ENCODE assay signal across 8 mouse cellular contexts in the genomic region with DNA sequence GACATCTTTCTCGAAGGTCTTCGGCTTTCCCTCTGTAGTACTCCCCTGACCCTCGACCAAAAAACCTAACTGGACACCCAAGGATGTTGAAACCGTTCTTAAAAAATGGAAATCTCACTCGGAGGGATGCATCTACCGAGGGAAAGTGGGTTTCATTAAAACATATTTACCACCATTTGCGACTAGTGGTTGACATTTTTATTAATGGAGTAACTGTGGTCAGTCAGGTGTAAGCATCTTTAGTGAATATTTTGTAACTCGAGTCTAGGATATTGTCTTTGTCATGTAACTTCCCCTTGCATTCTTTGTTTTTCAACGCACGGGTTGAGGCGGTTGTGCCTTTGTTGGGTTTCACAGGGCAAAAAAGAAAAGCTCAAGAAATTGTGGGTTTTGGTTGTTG. TPM values are rescaled to one million over a fixed set of nuclear protein-coding genes. Genes with fewer than 3 reads are reported as not detected.
A peak's percentile ranks its signal among the peaks of the same experiment; 100 is the strongest.
DNase-seq lines count a peak whose midpoint lies in the region; ATAC-seq lines count a peak whose summit lies in the region.

No protein-coding gene starts in this region.

- H3K4me3 ChIP-seq in kidney, embryonic 16.5 days (ENCODE audit: low read length) = peak overlapping the region; percentile 93
- H3K4me3 ChIP-seq in heart, embryonic 15.5 days = peak overlapping the region; percentile 94
- peak overlapping the region; percentile 86 for H3K4me3 ChIP-seq in midbrain, embryonic 10.5 days

- H3K27ac ChIP-seq in kidney, embryonic 16.5 days (ENCODE audit: low read length) = peak overlapping the region; percentile 100
- peak overlapping the region; percentile 100 for H3K27ac ChIP-seq in heart, embryonic 15.5 days
- peak overlapping the region; percentile 100 for H3K27ac ChIP-seq in midbrain, embryonic 10.5 days (replicated peaks)

- H3K4me1 ChIP-seq in kidney, embryonic 16.5 days (ENCODE audit: insufficient read depth, low read length) = peaks cover 14% of the 10 kb centered on the region
- peaks cover 18% of the 10 kb centered on the region for H3K4me1 ChIP-seq in heart, embryonic 15.5 days (replicated peaks)
- H3K4me1 ChIP-seq in midbrain, embryonic 10.5 days = peaks cover 26% of the 10 kb centered on the region

- peak overlapping the region; percentile 99 for H3K9ac ChIP-seq in kidney, embryonic 16.5 days (replicated peaks; ENCODE audit: low read length)
- peak overlapping the region; percentile 91 for H3K9ac ChIP-seq in heart, embryonic 15.5 days

- peak overlapping the region; percentile 67 for H3K4me2 ChIP-seq in kidney, embryonic 16.5 days (replicated peaks; ENCODE audit: low read depth, low read length)
- peak overlapping the region; percentile 66 for H3K4me2 ChIP-seq in heart, embryonic 15.5 days

- H3K36me3 ChIP-seq in kidney, embryonic 16.5 days (ENCODE audit: insufficient read depth, low read length) = 0 out of 2 replicates have a peak, but pooled peaks cover 7% of the 10 kb centered on the region
- no peaks in the 10 kb centered on the region; the same call in 1 of the 2 replicates for H3K36me3 ChIP-seq in heart, embryonic 15.5 days
- peaks cover 37% of the 10 kb centered on the region for H3K36me3 ChIP-seq in midbrain, embryonic 10.5 days

- no peak for ATAC-seq in kidney, embryonic 16.5 days (ENCODE audit: low FRiP score, low TSS enrichment)
- ATAC-seq in heart, embryonic 15.5 days (replicated peaks; ENCODE audit: insufficient number of reproducible peaks, insufficient read depth, low FRiP score, low read depth) = no peak

- DNase-seq in kidney, adult 11 months = no peak
- peak; percentile 41 for DNase-seq in NIH3T3 (ENCODE audit: low read depth)
- DNase-seq in midbrain, embryonic 10.5 days (ENCODE audit: low spot score) = no peak
- DNase-seq in layer of hippocampus, postnatal 14 days (ENCODE audit: low spot score in 2 of 2) = no peak
- no peak for DNase-seq in cerebellum, adult 11 months
- no peak for DNase-seq in frontal cortex, postnatal 36 days (ENCODE audit: low spot score in 2 of 2)

- no peaks in the 10 kb centered on the region for H3K27me3 ChIP-seq in kidney, embryonic 16.5 days (ENCODE audit: insufficient read depth, low read length)
- no peaks in the 10 kb centered on the region for H3K27me3 ChIP-seq in heart, embryonic 15.5 days
- H3K27me3 ChIP-seq in midbrain, embryonic 10.5 days (ENCODE audit: low read depth, poor library complexity, severe bottlenecking) = no peaks in the 10 kb centered on the region

- under 1% methylated on average over 11 of the region's 11 CpGs for WGBS in kidney, embryonic 16.5 days
- 1% methylated on average over 11 of the region's 11 CpGs for WGBS in heart, embryonic 15.5 days
- 1% methylated on average over 11 of the region's 11 CpGs for WGBS in midbrain, embryonic 10.5 days

- no peaks in the 10 kb centered on the region for H3K9me3 ChIP-seq in kidney, embryonic 16.5 days (ENCODE audit: low read length)
- no peaks in the 10 kb centered on the region for H3K9me3 ChIP-seq in heart, embryonic 15.5 days (replicated peaks)
- H3K9me3 ChIP-seq in midbrain, embryonic 10.5 days (replicated peaks) = no peaks in the 10 kb centered on the region

RNA-seq across cellular contexts. Expression of a gene that starts 1.0 kb away (rescaled TPM):
- polyA plus RNA-seq in kidney, embryonic 16.5 days (2015; fragmentation: Nextera tagmentation; extraction: Ambion mirVana) = 187 and 221 TPM in 2 replicates
- polyA plus RNA-seq in heart, embryonic 15.5 days (2015; fragmentation: Nextera tagmentation; extraction: Ambion mirVana) = 109 and 119 TPM in 2 replicates
- 221 and 253 TPM in 2 replicates for polyA plus RNA-seq in midbrain, embryonic 10.5 days (2016; fragmentation: Nextera tagmentation; extraction: Ambion mirVana)
- total RNA-seq in layer of hippocampus, postnatal 14 days (2021) = 100 to 1,000 TPM; 135 to 147 TPM

RNA-seq across cellular contexts. Expression of a gene that starts 8.0 kb away (rescaled TPM):
- polyA plus RNA-seq in kidney, embryonic 16.5 days (2015; fragmentation: Nextera tagmentation; extraction: Ambion mirVana) = 113 and 119 TPM in 2 replicates
- 49.8 and 54.7 TPM in 2 replicates for polyA plus RNA-seq in heart, embryonic 15.5 days (2015; fragmentation: Nextera tagmentation; extraction: Ambion mirVana)
- polyA plus RNA-seq in midbrain, embryonic 10.5 days (2016; fragmentation: Nextera tagmentation; extraction: Ambion mirVana) = 87.9 and 110 TPM in 2 replicates
- total RNA-seq in layer of hippocampus, postnatal 14 days (2021) = 100 to 1,000 TPM; 113 to 130 TPM

RNA-seq across cellular contexts. Expression of a gene that starts 21.5 kb away (rescaled TPM):
- polyA plus RNA-seq in kidney, embryonic 16.5 days (2015; fragmentation: Nextera tagmentation; extraction: Ambion mirVana) = 0.80 TPM in 1 of 2 replicates, not detected in the other
- 1.1 TPM in 1 of 2 replicates, not detected in the other for polyA plus RNA-seq in heart, embryonic 15.5 days (2015; fragmentation: Nextera tagmentation; extraction: Ambion mirVana)
- 0.63 and 0.89 TPM in 2 replicates for polyA plus RNA-seq in midbrain, embryonic 10.5 days (2016; fragmentation: Nextera tagmentation; extraction: Ambion mirVana)
- total RNA-seq in layer of hippocampus, postnatal 14 days (2021) = under 1 TPM in 1 of 2 experiments, not detected in 1; 0.90 TPM

RNA-seq across cellular contexts. Expression of a gene that starts 33.2 kb away (rescaled TPM):
- polyA plus RNA-seq in kidney, embryonic 16.5 days (2015; fragmentation: Nextera tagmentation; extraction: Ambion mirVana) = 22.0 and 28.4 TPM in 2 replicates
- polyA plus RNA-seq in heart, embryonic 15.5 days (2015; fragmentation: Nextera tagmentation; extraction: Ambion mirVana) = 15.1 and 17.3 TPM in 2 replicates
- polyA plus RNA-seq in midbrain, embryonic 10.5 days (2016; fragmentation: Nextera tagmentation; extraction: Ambion mirVana) = 22.8 and 24.8 TPM in 2 replicates
- 10 to 100 TPM; 16.8 to 17.1 TPM for total RNA-seq in layer of hippocampus, postnatal 14 days (2021)

RNA-seq across cellular contexts. Expression of a gene that starts 33.9 kb away (rescaled TPM):
- 575 and 578 TPM in 2 replicates for polyA plus RNA-seq in kidney, embryonic 16.5 days (2015; fragmentation: Nextera tagmentation; extraction: Ambion mirVana)
- 261 and 274 TPM in 2 replicates for polyA plus RNA-seq in heart, embryonic 15.5 days (2015; fragmentation: Nextera tagmentation; extraction: Ambion mirVana)
- polyA plus RNA-seq in midbrain, embryonic 10.5 days (2016; fragmentation: Nextera tagmentation; extraction: Ambion mirVana) = 799 and 889 TPM in 2 replicates
- 10 to 100 TPM; 77.9 to 92.1 TPM for total RNA-seq in layer of hippocampus, postnatal 14 days (2021)
